Mouse (Mus musculus) kidney, adult 11 months (tissue): ENCODE measurements around the gene Prkd1.

ENCODE experiments used
- DNase-seq: peaks from one replicate; pipeline ENCODE4 v3.0.0; 2022

Prkd1 gene

GRCm38 (mm10) chr12:50314634-50315033 is 334.3 kb downstream of the Prkd1 start:
- DNase-seq: no peak

GRCm38 (mm10) chr12:50309276-50309675 is 339.6 kb downstream of the Prkd1 start:
- DNase-seq: no peak

GRCm38 (mm10) chr12:50301334-50301733 is 347.6 kb downstream of the Prkd1 start:
- DNase-seq: no peak

GRCm38 (mm10) chr12:50296067-50296466 is 352.8 kb downstream of the Prkd1 start:
- DNase-seq: no peak

- DNase-seq: no peak
Observed at GRCm38 (mm10) chr12:50295549-50295948, 353.3 kb downstream of the Prkd1 start.

- DNase-seq: no peak
Observed at GRCm38 (mm10) chr12:50292834-50293233, 356.1 kb downstream of the Prkd1 start.
